Mouse (Mus musculus): Measurements from ENCODE around the gene Skap1. TPM values are rescaled to one million over a fixed set of nuclear protein-coding genes. Genes with fewer than 3 reads are reported as not detected.
A peak's percentile ranks its signal among the peaks of the same experiment; 100 is the strongest.

Skap1 gene
- polyA plus RNA-seq, 1 experiment from 2014 or later, result 0.13 TPM

DNA sequence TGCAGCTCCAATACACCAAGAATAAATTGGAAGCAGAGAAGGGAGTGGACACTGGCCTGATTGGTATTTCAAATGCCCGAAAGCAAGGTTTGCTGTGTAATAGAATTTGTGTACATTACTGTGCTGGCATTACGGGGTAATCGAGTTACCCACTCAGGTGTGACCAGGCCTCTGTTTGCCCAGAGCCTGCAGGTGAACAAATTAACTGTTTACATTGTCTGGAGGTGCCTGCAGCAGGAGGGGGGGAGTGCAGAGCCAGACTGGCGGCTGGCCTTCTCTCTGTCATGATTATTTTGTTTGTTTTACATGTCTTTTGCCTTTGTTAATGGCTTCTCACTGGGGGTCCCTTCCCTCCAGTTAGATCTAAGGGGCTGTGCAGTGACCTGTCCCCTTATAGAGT, 268.3 kb downstream of the Skap1 start:
- no peak overlapping the region for H3K4me3 ChIP-seq
- no peak overlapping the region for H3K27ac ChIP-seq
- H3K9me3 ChIP-seq (replicated peaks), result no peaks in the 10 kb centered on the region
- no peak for DNase-seq (ENCODE audit: low spot score)
- 54% methylated on average over 4 of the region's 4 CpGs for WGBS
- peaks cover 24% of the 10 kb centered on the region for H3K4me1 ChIP-seq
- H3K27me3 ChIP-seq (ENCODE audit: low read depth, poor library complexity, severe bottlenecking), result peaks cover 36% of the 10 kb centered on the region
- H3K36me3 ChIP-seq, result no peaks in the 10 kb centered on the region

DNA sequence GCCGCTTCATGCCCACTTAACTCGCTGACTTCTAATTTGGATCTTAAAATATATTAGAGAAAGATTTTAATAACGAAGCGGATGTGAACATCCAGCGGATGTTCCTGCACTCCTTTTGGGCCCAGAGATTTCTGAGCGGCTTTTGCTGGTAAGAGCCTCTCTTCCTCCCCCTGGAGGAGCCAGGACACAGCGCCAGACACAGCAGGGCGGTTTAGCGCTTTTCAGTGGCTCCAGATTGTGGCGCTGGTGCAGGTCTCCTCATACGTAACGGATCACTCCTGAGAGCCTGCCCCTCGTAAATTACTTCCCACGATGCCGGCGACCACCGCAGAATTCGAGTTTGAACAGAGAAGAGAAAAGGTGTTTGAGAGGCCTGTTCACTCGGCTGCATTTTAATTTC, 271.5 kb downstream of the Skap1 start:
- Histone ChIP-seq H3K4me3 (peak overlapping the region; percentile 42), H3K36me3 (no peaks in the 10 kb centered on the region), H3K9me3 (replicated peaks) (no peaks in the 10 kb centered on the region), H3K4me1 (peaks cover 33% of the 10 kb centered on the region), H3K27me3 (ENCODE audit: low read depth, poor library complexity, severe bottlenecking) (peaks cover 63% of the 10 kb centered on the region), H3K27ac (no peak overlapping the region)
- WGBS, result 2% methylated on average over 19 of the region's 19 CpGs
- DNase-seq (ENCODE audit: low spot score), result peak; percentile 77

DNA sequence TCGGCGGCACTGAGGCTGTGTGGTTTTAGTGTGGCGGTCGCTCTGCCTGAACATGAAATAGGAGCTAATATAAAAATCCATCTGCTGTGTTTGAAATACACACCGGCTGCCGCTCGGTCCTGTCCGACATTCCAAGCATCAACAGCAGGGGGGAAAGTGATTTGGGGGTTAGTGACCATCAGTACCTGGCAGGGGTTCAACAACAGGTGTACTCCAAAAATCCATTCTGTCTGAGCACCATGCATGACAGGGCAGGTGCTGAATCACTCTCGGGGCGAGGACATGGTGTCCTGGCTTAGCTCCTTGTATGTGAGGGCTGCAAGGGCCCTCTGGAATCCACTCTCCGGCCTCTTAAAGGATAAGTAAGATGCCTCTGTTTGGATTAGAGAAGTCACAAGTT, 272.0 kb downstream of the Skap1 start:
- 28% methylated on average over 11 of the region's 11 CpGs for WGBS
- H3K27ac ChIP-seq, result no peak overlapping the region
- H3K4me3 ChIP-seq, result peak overlapping the region; percentile 42
- no peaks in the 10 kb centered on the region for H3K9me3 ChIP-seq (replicated peaks)
- DNase-seq (ENCODE audit: low spot score), result no peak
- peaks cover 35% of the 10 kb centered on the region for H3K4me1 ChIP-seq
- no peaks in the 10 kb centered on the region for H3K36me3 ChIP-seq
- peaks cover 68% of the 10 kb centered on the region for H3K27me3 ChIP-seq (ENCODE audit: low read depth, poor library complexity, severe bottlenecking)

DNA sequence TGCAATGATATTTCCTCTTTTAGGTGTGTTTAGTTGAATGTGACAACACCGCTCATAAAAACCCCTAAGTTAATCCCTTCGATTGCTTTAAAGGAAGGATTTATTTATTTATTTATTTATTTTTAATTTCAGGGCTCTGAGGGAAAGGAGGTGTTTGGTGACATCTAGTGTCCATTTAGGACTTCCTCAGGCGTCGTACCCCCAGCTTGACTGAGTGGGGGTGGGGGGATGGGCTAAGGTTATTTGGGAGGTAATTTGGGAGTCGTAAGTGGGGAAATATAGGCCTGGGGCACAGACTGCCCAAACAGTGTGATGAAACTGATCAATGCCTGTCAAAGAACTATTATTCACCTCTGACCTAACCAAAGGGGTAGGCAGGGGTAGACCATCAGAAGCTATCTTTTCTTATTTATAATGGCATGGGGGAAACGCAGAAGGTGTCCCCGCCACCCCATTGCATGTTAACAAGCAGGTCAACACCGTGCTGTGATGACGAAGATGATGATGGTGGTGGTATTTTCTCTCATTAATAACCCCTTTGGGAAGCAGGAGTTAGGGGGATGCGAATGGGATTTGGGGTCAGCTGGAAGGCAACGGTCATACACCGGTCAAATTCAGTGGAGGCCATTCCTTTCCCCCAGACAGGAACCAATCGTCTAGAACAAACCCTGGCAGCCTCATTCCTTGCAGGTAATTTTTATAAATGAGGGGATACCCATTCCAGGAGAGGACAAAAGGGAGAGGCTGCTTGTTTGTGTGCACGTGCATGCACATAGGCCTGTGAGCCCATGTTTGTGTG, 273.5 kb downstream of the Skap1 start:
- Histone ChIP-seq H3K36me3 (no peaks in the 10 kb centered on the region), H3K27ac (no peak overlapping the region), H3K4me3 (no peak overlapping the region), H3K27me3 (ENCODE audit: low read depth, poor library complexity, severe bottlenecking) (peaks cover 69% of the 10 kb centered on the region), H3K9me3 (replicated peaks) (no peaks in the 10 kb centered on the region), H3K4me1 (peaks cover 44% of the 10 kb centered on the region)
- no peak for DNase-seq (ENCODE audit: low spot score)
- 58% methylated on average over 14 of the region's 14 CpGs for WGBS

DNA sequence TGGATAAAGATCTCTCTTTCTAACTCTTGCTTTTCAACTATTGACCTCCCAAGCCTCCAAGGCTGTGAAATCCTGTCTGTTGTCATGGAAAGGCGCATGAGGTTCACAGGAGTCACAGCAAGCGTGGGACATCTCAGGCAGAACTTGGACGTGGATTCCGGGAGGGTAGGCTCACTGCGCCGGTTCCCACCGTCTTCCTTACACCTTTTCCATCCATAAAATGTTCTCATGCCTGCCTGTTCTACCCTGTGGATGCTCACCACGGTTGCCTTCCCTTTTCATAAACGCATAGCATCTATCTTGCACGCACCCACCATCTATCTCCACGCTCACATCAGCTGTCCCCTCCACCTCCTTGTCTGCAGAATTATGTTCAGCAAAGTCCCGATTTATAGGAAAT, 276.4 kb downstream of the Skap1 start:
- Histone ChIP-seq H3K4me3 (no peak overlapping the region), H3K36me3 (no peaks in the 10 kb centered on the region), H3K27ac (no peak overlapping the region), H3K27me3 (ENCODE audit: low read depth, poor library complexity, severe bottlenecking) (peaks cover 80% of the 10 kb centered on the region), H3K4me1 (peaks cover 46% of the 10 kb centered on the region), H3K9me3 (replicated peaks) (no peaks in the 10 kb centered on the region)
- DNase-seq (ENCODE audit: low spot score), result no peak
- 74% methylated on average over 12 of the region's 12 CpGs for WGBS

DNA sequence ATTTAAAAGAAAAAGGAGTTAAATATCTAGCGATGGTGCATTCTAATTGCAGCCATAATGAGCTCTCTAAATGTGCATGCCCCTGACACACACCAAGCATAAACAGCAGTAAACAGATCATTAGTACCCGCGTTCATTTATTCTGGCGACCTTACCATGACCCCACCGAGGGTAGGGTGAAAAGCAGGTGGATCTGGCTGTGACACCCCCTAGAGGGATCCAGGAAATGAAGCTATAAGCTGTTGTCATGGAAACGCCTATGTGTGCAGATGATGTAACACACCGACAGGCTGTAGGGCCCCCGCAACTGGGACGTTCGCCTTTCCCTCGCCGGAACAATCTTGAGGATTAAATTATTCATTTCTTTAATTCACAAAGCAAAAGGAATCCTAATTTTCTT, 277.6 kb downstream of the Skap1 start:
- peaks cover 77% of the 10 kb centered on the region for H3K27me3 ChIP-seq (ENCODE audit: low read depth, poor library complexity, severe bottlenecking)
- peaks cover 34% of the 10 kb centered on the region for H3K4me1 ChIP-seq
- no peak overlapping the region for H3K27ac ChIP-seq
- DNase-seq (ENCODE audit: low spot score), result no peak
- no peaks in the 10 kb centered on the region for H3K36me3 ChIP-seq
- H3K4me3 ChIP-seq, result no peak overlapping the region
- no peaks in the 10 kb centered on the region for H3K9me3 ChIP-seq (replicated peaks)
- 25% methylated on average over 12 of the region's 12 CpGs for WGBS

DNA sequence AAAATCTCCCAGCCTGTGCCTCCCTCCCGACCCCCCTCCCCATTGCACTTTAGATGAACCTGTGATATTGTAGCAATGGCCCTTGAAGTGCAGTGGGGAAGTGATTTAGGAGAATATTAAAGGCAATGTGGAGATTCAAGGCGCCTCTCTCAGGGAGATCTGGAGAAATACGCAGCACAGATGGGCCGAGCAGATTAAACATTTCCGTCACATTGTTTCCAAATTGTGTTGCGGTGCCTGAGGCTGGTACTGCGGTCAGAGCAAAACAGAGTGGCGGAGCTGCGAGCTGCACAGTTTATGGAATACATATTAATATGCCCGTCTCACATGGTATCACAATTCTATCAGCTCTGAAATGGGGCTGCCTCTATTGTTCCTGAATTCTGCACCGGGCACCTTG, 278.6 kb downstream of the Skap1 start:
- H3K4me3 ChIP-seq, result no peak overlapping the region
- no peaks in the 10 kb centered on the region for H3K9me3 ChIP-seq (replicated peaks)
- 72% methylated on average over 11 of the region's 11 CpGs for WGBS
- no peak for DNase-seq (ENCODE audit: low spot score)
- H3K36me3 ChIP-seq, result no peaks in the 10 kb centered on the region
- H3K4me1 ChIP-seq, result peaks cover 33% of the 10 kb centered on the region
- H3K27me3 ChIP-seq (ENCODE audit: low read depth, poor library complexity, severe bottlenecking), result peaks cover 71% of the 10 kb centered on the region
- H3K27ac ChIP-seq, result no peak overlapping the region

DNA sequence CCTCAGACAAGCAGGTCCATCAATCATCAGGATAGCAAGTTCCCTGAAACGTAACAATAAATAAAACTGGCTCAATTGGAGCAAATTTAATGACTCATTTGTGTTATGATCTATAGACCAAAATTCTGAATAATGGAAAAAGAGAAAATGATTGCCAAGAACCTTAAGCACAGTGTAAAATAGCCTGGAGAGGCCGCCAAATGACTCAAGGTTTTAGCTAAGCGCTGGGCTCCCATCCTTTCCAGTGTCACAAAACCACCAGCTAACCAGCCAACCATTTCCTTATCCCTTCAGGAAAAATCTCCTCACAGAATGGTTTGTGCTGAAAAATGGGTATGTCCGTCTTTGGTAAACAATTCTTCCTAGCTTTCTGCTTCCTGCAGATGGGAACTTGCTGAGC, 279.5 kb downstream of the Skap1 start:
- no peaks in the 10 kb centered on the region for H3K9me3 ChIP-seq (replicated peaks)
- H3K27me3 ChIP-seq (ENCODE audit: low read depth, poor library complexity, severe bottlenecking), result peaks cover 62% of the 10 kb centered on the region
- no peak overlapping the region for H3K27ac ChIP-seq
- no peak for DNase-seq (ENCODE audit: low spot score)
- no peak overlapping the region for H3K4me3 ChIP-seq
- WGBS, result 78% methylated on average over 4 of the region's 4 CpGs
- H3K36me3 ChIP-seq, result no peaks in the 10 kb centered on the region
- peaks cover 27% of the 10 kb centered on the region for H3K4me1 ChIP-seq

DNA sequence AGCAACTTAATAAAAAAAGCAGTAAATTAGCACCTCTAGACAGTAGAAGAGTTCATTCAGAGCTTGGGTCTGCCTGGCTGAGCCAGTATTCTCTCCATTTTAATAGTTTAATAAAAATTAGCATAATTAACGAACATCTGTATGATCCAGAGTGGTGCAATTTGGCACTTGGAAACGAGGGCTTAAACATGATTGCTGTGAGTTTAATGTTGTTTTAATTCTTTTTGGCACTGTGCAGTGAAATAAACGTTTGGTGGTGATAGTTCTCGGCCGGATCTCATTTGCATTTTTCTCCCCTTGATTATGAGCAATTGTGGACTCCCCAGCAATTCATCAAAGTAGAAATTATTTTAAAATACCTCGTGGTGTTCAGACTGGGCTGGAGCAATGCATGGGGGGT, 282.3 kb downstream of the Skap1 start:
- no peak for DNase-seq (ENCODE audit: low spot score)
- H3K4me1 ChIP-seq, result peaks cover 26% of the 10 kb centered on the region
- H3K4me3 ChIP-seq, result no peak overlapping the region
- H3K27me3 ChIP-seq (ENCODE audit: low read depth, poor library complexity, severe bottlenecking), result peaks cover 41% of the 10 kb centered on the region
- H3K9me3 ChIP-seq (replicated peaks), result no peaks in the 10 kb centered on the region
- H3K36me3 ChIP-seq, result no peaks in the 10 kb centered on the region
- 80% methylated on average over 6 of the region's 6 CpGs for WGBS
- no peak overlapping the region for H3K27ac ChIP-seq

DNA sequence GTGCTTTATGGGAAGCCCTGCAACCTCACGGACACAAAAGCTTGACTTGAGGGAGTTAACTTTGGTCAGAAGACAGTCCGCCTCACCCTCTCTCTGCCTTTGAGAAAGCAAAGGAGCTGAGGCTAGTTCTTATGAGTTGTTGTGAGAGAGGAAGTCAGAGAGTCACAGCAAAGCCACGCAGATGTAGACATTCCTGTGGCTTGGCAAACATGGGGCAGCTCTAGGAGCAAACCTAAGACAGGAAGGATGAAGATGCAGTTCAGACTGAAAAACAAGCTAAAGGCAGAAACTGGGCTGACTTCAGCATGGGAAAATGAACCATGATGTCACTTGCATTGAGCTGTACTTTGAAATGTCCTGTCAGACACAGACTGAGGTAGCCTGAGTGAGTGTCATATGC, 283.2 kb downstream of the Skap1 start:
- H3K27me3 ChIP-seq (ENCODE audit: low read depth, poor library complexity, severe bottlenecking), result peaks cover 37% of the 10 kb centered on the region
- no peak overlapping the region for H3K4me3 ChIP-seq
- peaks cover 19% of the 10 kb centered on the region for H3K4me1 ChIP-seq
- 66% methylated on average over 3 of the region's 3 CpGs for WGBS
- DNase-seq (ENCODE audit: low spot score), result no peak
- H3K36me3 ChIP-seq, result no peaks in the 10 kb centered on the region
- no peaks in the 10 kb centered on the region for H3K9me3 ChIP-seq (replicated peaks)
- no peak overlapping the region for H3K27ac ChIP-seq

DNA sequence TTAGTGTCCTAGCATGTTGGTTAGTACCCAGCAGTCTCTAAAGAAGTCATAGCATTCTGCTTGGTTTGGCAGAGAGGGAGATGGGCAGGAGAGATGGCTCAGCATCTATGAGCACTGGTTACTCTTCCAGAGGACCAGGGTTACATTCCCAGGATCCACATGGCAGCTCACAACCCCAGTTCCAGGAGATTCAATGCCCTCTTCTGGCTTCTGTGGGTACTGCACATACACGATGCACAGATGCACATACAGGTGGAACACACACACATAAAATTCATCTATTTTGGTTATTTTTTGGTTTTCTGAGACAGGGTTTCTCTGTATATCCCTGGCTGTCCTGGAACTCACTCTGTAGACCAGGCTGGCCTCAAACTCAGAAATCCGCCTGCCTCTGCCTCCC, 290.9 kb downstream of the Skap1 start:
- 99% methylated on average over 2 of the region's 2 CpGs for whole genome bisulfite sequencing
- Histone ChIP-seq H3K4me3 (no peak overlapping the region), H3K27ac (no peak overlapping the region), H3K4me1 (peaks cover 5% of the 10 kb centered on the region; the same call in 1 of the 2 replicates), H3K36me3 (no peaks in the 10 kb centered on the region), H3K27me3 (ENCODE audit: low read depth, poor library complexity, severe bottlenecking) (no peaks in the 10 kb centered on the region), H3K9me3 (replicated peaks) (no peaks in the 10 kb centered on the region)
- DNase-seq (ENCODE audit: low spot score), result no peak

DNA sequence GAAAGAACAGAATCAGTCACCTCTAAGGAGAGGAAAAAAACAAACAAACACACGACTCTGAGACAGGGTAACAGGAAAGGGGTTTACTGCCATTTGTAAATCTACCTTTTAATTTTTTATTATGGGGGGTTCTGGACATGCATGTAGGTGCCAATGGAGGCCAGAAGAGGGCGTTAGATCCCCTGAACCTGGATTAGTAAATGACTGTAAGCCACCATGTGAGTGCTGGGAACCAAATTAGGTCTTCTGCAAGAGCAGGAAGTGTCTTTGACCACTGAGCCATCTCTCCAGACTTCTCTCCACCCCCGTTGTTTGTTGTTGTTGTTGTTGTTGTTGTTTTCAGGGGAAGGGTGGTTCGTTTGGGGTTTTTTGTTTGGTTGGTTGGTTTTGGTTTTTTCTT, 293.0 kb downstream of the Skap1 start:
- DNase-seq (ENCODE audit: low spot score), result no peak
- no peak overlapping the region for H3K4me3 ChIP-seq
- H3K27me3 ChIP-seq (ENCODE audit: low read depth, poor library complexity, severe bottlenecking), result no peaks in the 10 kb centered on the region
- WGBS, result 60% methylated on average over 4 of the region's 4 CpGs
- no peaks in the 10 kb centered on the region for H3K9me3 ChIP-seq (replicated peaks)
- no peaks in the 10 kb centered on the region for H3K4me1 ChIP-seq
- H3K27ac ChIP-seq, result no peak overlapping the region
- H3K36me3 ChIP-seq, result no peaks in the 10 kb centered on the region

DNA sequence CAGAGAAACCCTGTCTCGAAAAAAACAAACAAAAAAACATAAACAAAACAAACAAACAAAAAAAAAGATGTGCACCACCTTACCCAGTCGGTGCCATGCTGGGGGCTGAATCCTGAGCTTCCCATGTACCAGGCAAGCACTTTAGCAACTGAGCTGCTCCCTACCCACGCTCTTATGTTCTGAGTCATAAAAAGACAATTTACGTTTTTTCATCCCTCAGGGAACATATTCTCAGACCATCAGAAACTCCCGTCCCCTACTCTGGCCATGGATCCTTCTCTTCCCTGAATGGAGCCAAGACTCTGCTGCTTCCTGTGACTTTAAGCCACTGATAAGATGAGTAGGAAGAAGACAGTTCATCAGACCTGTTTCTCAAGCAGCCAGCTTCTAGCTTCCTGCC, 294.0 kb downstream of the Skap1 start:
- H3K4me1 ChIP-seq, result peaks cover 6% of the 10 kb centered on the region; the same call in 1 of the 2 replicates
- H3K27ac ChIP-seq, result no peak overlapping the region
- H3K27me3 ChIP-seq (ENCODE audit: low read depth, poor library complexity, severe bottlenecking), result no peaks in the 10 kb centered on the region
- no peaks in the 10 kb centered on the region for H3K9me3 ChIP-seq (replicated peaks)
- WGBS, result 76% methylated on average over 5 of the region's 5 CpGs
- H3K36me3 ChIP-seq, result no peaks in the 10 kb centered on the region
- H3K4me3 ChIP-seq, result no peak overlapping the region
- DNase-seq (ENCODE audit: low spot score), result no peak

DNA sequence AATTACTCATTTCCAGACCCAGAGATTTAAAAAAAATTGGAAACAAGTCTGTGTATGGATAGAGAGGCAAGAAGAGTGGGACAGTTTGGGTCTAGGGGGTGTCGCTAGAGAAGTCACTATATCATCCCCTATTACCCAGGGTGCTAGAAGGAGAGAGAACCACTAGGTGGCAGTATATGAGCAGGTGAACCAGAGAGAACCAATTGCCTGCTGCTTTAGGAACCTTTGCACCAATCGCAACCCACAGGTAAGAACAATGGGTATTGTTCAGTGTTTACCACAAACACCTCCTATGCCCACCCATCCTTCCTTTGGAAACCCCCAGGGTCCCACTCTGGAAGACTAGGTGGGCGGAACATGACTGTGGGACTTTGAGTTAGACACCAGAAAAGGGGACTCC, 295.6 kb downstream of the Skap1 start:
- H3K4me3 ChIP-seq, result no peak overlapping the region
- no peak for DNase-seq (ENCODE audit: low spot score)
- H3K27ac ChIP-seq, result no peak overlapping the region
- H3K36me3 ChIP-seq, result no peaks in the 10 kb centered on the region
- peaks cover 13% of the 10 kb centered on the region for H3K4me1 ChIP-seq
- H3K27me3 ChIP-seq (ENCODE audit: low read depth, poor library complexity, severe bottlenecking), result no peaks in the 10 kb centered on the region
- H3K9me3 ChIP-seq (replicated peaks), result no peaks in the 10 kb centered on the region
- WGBS, result 43% methylated on average over 3 of the region's 3 CpGs

Data from limb, embryonic 10.5 days (tissue).